Mouse (Mus musculus) stomach, postnatal 0 days (tissue): ENCODE results near the gene Nploc4.

ENCODE experiments used
- CTCF ChIP-seq: IDR thresholded peaks from 2 replicates; pipeline ENCODE4 v1.5.1; 2016; ENCODE audit warnings: antibody characterized with exemption, low read depth, mild to moderate bottlenecking, moderate library complexity
- EP300 ChIP-seq: optimal IDR thresholded peaks from 2 replicates; pipeline ENCODE3; 2016; ENCODE audit warnings: antibody characterized with exemption

DNA sequence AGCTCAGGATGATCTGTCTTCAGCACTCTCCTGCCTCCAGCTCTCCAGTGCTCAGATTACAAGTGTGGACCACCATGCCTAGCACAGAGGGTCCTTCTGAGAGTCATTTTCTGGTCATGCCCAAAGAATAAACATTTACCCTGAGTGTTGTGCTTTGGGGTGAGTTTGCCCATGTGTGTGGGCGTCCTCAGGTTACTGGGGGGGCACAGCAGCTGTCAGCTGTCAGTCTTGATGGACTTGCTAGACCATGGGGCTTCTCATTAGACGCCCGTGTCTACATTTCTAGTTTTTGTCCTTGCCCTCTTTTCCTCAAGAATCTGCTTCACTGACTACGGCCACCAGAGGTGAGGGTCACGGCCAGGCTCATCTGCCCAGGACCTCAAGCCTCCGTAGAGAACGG, 9.7 kb upstream of the Nploc4 start:
- TF ChIP-seq CTCF (no peak), EP300 (no peak)
